Mouse (Mus musculus): ENCODE results near the gene Zfp536. TPM values are rescaled to one million over a fixed set of nuclear protein-coding genes. Genes with fewer than 3 reads are reported as not detected.

Gene Zfp536
- polyA plus RNA-seq, 1 experiment from 2014 or later: 11.4 TPM

DNA sequence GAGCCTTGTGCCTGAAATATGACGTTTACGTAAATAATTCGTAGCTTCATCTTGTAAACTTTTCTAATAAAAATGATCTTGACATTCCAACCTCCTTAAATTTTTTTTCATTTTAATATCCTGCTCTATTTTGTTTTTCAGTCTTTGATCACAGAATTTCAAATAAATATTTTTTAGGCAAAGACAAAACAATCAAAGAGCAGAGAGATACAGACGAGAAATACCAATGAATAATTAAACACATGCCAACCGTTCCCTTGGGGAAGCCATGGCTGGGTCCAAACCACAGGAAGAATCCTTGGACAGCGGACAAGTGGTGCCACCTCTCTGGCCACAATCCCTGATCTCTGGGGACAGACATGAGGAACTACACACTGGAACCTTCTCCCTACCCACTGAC lies 38.3 kb downstream of the Zfp536 start:
- H3K27ac ChIP-seq (ENCODE audit: low read length): no peak overlapping the region
- H3K27me3 ChIP-seq (ENCODE audit: control insufficient read depth, insufficient read depth, low read depth, low read length): no peaks in the 10 kb centered on the region
- H3K4me2 ChIP-seq (ENCODE audit: low read depth, low read length): no peak overlapping the region
- no peaks in the 10 kb centered on the region for H3K4me1 ChIP-seq (replicated peaks; ENCODE audit: control insufficient read depth, insufficient read depth, low read length)
- no peak overlapping the region for H3K9ac ChIP-seq (ENCODE audit: low read length)
- no peaks in the 10 kb centered on the region for H3K9me3 ChIP-seq (ENCODE audit: control insufficient read depth, low read length)
- WGBS: 62% methylated on average over 6 of the region's 6 CpGs
- no peak for ATAC-seq (ENCODE audit: low read depth)
- H3K4me3 ChIP-seq (ENCODE audit: low read length): no peak overlapping the region
- no peaks in the 10 kb centered on the region for H3K36me3 ChIP-seq (ENCODE audit: control insufficient read depth, insufficient read depth, low read length)

DNA sequence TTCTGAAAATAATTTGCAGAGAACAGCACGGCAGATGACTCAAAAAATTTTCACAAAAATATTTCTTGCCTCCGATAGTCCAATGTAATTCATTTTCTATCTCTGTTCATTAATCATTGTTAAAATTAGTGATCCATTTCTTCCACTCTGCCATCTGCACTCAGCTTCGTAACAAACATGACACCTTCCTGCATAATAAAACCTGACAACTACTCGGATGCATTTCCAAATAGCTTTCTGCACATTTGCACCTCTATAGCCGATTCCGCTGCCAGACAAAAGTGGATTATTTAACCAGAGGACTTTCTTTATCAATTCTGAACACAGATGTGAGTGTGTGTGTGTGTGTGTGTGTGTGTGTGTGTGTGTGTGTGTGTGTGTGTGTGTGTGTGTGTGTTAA lies 38.9 kb downstream of the Zfp536 start:
- no peaks in the 10 kb centered on the region for H3K36me3 ChIP-seq (ENCODE audit: control insufficient read depth, insufficient read depth, low read length)
- no peak for ATAC-seq (ENCODE audit: low read depth)
- WGBS: 79% methylated on average over 6 of the region's 6 CpGs

GRCm38 (mm10) chr7:37733996-37734395 lies 39.4 kb downstream of the Zfp536 start:
- WGBS: 92% methylated on average over 4 of the region's 4 CpGs
- no peak overlapping the region for H3K4me2 ChIP-seq (ENCODE audit: low read depth, low read length)
- no peak for ATAC-seq (ENCODE audit: low read depth)
- H3K4me1 ChIP-seq (replicated peaks; ENCODE audit: control insufficient read depth, insufficient read depth, low read length): no peaks in the 10 kb centered on the region
- no peaks in the 10 kb centered on the region for H3K36me3 ChIP-seq (ENCODE audit: control insufficient read depth, insufficient read depth, low read length)
- H3K9ac ChIP-seq (ENCODE audit: low read length): no peak overlapping the region
- no peaks in the 10 kb centered on the region; the same call in 1 of the 2 replicates for H3K27me3 ChIP-seq (ENCODE audit: control insufficient read depth, insufficient read depth, low read depth, low read length)
- H3K4me3 ChIP-seq (ENCODE audit: low read length): no peak overlapping the region
- no peak overlapping the region for H3K27ac ChIP-seq (ENCODE audit: low read length)
- no peaks in the 10 kb centered on the region for H3K9me3 ChIP-seq (ENCODE audit: control insufficient read depth, low read length)

More for the DNA sequence above, 38.9 kb downstream of the Zfp536 start:
- H3K4me2 ChIP-seq (ENCODE audit: low read depth, low read length): no peak overlapping the region
- no peak overlapping the region for H3K4me3 ChIP-seq (ENCODE audit: low read length)
- H3K27me3 ChIP-seq (ENCODE audit: control insufficient read depth, insufficient read depth, low read depth, low read length): no peaks in the 10 kb centered on the region; the same call in 1 of the 2 replicates
- no peak overlapping the region for H3K9ac ChIP-seq (ENCODE audit: low read length)
- H3K4me1 ChIP-seq (replicated peaks; ENCODE audit: control insufficient read depth, insufficient read depth, low read length): no peaks in the 10 kb centered on the region
- no peak overlapping the region for H3K27ac ChIP-seq (ENCODE audit: low read length)
- H3K9me3 ChIP-seq (ENCODE audit: control insufficient read depth, low read length): no peaks in the 10 kb centered on the region

DNA sequence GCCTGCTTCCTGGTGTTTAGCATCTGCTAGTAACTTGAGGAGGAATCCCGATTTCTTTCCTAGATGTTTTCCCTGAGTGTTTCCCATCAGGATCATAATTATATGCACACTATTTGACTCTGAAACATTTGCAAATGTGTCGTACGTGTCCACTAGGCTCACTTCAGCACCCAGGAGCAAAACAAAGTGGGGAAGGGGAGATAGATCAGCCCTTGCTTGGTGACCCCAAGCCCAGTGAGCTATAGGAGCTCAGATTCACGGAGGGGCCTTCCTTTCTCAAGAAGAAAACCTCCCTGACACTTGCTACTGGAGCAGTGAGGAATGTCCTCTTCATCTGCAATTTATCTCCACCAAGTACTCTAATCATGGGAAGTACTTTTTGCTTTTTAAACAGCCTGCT lies 40.7 kb downstream of the Zfp536 start:
- Histone ChIP-seq H3K27me3 (ENCODE audit: control insufficient read depth, insufficient read depth, low read depth, low read length) (no peaks in the 10 kb centered on the region; the same call in 1 of the 2 replicates), H3K4me1 (replicated peaks; ENCODE audit: control insufficient read depth, insufficient read depth, low read length) (no peaks in the 10 kb centered on the region), H3K36me3 (ENCODE audit: control insufficient read depth, insufficient read depth, low read length) (no peaks in the 10 kb centered on the region), H3K9ac (ENCODE audit: low read length) (no peak overlapping the region), H3K9me3 (ENCODE audit: control insufficient read depth, low read length) (no peaks in the 10 kb centered on the region), H3K4me2 (ENCODE audit: low read depth, low read length) (no peak overlapping the region), H3K27ac (ENCODE audit: low read length) (no peak overlapping the region), H3K4me3 (ENCODE audit: low read length) (no peak overlapping the region)
- WGBS: 63% methylated on average over 4 of the region's 4 CpGs
- ATAC-seq (ENCODE audit: low read depth): no peak

DNA sequence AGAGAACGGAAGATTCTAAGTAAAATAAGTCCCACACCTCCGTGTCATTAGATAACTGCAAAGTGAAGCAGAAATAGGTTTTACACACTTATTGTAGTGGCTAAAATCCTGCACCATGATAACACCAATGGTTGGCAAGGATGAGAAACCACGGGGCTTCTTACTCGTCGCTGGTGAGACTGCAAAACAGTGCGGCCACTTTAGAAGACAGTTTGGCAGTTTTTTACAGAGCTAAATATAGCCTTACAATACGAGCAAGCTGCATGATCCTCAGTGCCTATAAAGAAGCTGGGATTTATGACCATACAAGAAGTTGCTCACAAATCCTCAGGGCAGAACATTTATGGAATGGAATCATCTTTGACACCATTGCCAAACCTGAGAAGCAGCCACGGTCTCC lies 45.7 kb downstream of the Zfp536 start:
- H3K4me1 ChIP-seq (replicated peaks; ENCODE audit: control insufficient read depth, insufficient read depth, low read length): no peaks in the 10 kb centered on the region
- H3K36me3 ChIP-seq (ENCODE audit: control insufficient read depth, insufficient read depth, low read length): no peaks in the 10 kb centered on the region
- H3K9ac ChIP-seq (ENCODE audit: low read length): no peak overlapping the region
- H3K9me3 ChIP-seq (ENCODE audit: control insufficient read depth, low read length): no peaks in the 10 kb centered on the region
- 72% methylated on average over 8 of the region's 8 CpGs for WGBS
- no peak overlapping the region for H3K4me2 ChIP-seq (ENCODE audit: low read depth, low read length)
- ATAC-seq (ENCODE audit: low read depth): no peak
- no peaks in the 10 kb centered on the region; the same call in 1 of the 2 replicates for H3K27me3 ChIP-seq (ENCODE audit: control insufficient read depth, insufficient read depth, low read depth, low read length)
- H3K27ac ChIP-seq (ENCODE audit: low read length): no peak overlapping the region
- H3K4me3 ChIP-seq (ENCODE audit: low read length): no peak overlapping the region

DNA sequence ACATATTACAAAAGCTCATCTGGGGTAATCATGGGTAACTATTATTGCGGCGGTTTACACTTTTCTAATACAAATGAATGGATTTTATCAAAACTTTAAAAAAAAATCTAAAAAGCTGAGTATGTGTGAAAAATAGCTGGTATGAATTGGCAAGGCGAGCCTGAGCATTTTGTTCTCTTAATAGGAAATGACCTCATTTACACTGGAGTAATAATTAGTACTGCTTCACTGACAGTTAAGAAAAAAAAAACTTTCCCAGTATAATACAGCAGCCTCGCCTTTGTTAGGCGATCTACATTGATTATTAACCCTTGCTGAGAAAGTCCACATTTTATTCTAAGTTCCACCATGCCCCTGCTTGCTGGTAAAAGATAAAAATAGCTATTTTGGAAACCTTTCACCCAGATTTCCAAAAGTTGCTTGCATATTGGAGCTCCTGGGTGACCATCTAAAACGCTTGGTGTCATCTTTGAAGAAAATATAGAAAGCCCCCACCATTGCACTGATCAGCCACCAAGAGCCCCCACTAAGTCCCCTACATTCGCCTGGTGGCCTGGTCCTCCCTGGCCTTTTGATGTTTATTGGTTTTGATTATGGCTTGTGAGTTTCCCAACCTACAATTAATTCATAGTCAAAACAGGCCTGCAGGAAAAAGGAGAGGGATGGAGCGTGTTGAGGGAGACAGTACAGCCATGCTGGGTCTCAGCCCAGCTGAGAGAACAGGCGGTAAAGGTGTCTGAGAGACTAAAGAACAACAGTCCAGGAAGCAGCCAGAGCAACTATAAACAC lies 49.2 kb downstream of the Zfp536 start:
- ATAC-seq (ENCODE audit: low read depth): no peak
- H3K4me3 ChIP-seq (ENCODE audit: low read length): no peak overlapping the region
- no peaks in the 10 kb centered on the region for H3K27me3 ChIP-seq (ENCODE audit: control insufficient read depth, insufficient read depth, low read depth, low read length)
- H3K4me2 ChIP-seq (ENCODE audit: low read depth, low read length): no peak overlapping the region
- H3K9me3 ChIP-seq (ENCODE audit: control insufficient read depth, low read length): no peaks in the 10 kb centered on the region
- no peaks in the 10 kb centered on the region for H3K36me3 ChIP-seq (ENCODE audit: control insufficient read depth, insufficient read depth, low read length)
- no peak overlapping the region for H3K9ac ChIP-seq (ENCODE audit: low read length)
- WGBS: 70% methylated on average over 9 of the region's 9 CpGs
- H3K27ac ChIP-seq (ENCODE audit: low read length): no peak overlapping the region
- no peaks in the 10 kb centered on the region for H3K4me1 ChIP-seq (replicated peaks; ENCODE audit: control insufficient read depth, insufficient read depth, low read length)

- no peak overlapping the region for H3K4me3 ChIP-seq (ENCODE audit: low read length)
- no peak overlapping the region for H3K27ac ChIP-seq (ENCODE audit: low read length)
- no peak overlapping the region for H3K4me2 ChIP-seq (ENCODE audit: low read depth, low read length)
- ATAC-seq (ENCODE audit: low read depth): no peak
- no peaks in the 10 kb centered on the region for H3K27me3 ChIP-seq (ENCODE audit: control insufficient read depth, insufficient read depth, low read depth, low read length)
- no peaks in the 10 kb centered on the region for H3K36me3 ChIP-seq (ENCODE audit: control insufficient read depth, insufficient read depth, low read length)
- WGBS: 65% methylated on average over 7 of the region's 7 CpGs
- H3K4me1 ChIP-seq (replicated peaks; ENCODE audit: control insufficient read depth, insufficient read depth, low read length): no peaks in the 10 kb centered on the region
- no peak overlapping the region for H3K9ac ChIP-seq (ENCODE audit: low read length)
- no peaks in the 10 kb centered on the region for H3K9me3 ChIP-seq (ENCODE audit: control insufficient read depth, low read length)
Observed at GRCm38 (mm10) chr7:37723191-37723592, 50.2 kb downstream of the Zfp536 start.

DNA sequence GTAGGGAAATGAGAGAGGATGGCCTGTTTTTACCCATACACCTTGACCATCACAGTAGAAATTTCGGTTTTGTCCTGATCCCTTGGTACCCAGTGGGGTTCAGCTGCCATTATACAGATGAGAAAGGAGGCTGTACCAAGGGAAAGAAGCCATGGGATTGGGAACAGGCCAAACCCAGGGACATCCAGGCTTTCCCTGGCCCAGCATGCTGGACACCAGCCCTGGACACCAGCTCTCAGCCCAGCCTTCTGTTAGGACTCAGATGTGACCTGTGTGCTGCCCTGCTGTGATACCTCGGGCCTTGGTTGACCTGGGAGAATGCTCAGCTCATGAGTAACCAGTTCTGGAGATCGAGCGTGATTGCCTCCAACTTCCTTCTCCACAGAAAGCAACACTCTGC lies 51.8 kb downstream of the Zfp536 start:
- 87% methylated on average over 4 of the region's 4 CpGs for WGBS
- Histone ChIP-seq H3K9ac (ENCODE audit: low read length) (no peak overlapping the region), H3K9me3 (ENCODE audit: control insufficient read depth, low read length) (no peaks in the 10 kb centered on the region), H3K4me1 (replicated peaks; ENCODE audit: control insufficient read depth, insufficient read depth, low read length) (no peaks in the 10 kb centered on the region), H3K27ac (ENCODE audit: low read length) (no peak overlapping the region), H3K36me3 (ENCODE audit: control insufficient read depth, insufficient read depth, low read length) (no peaks in the 10 kb centered on the region), H3K4me3 (ENCODE audit: low read length) (no peak overlapping the region), H3K4me2 (ENCODE audit: low read depth, low read length) (no peak overlapping the region), H3K27me3 (ENCODE audit: control insufficient read depth, insufficient read depth, low read depth, low read length) (no peaks in the 10 kb centered on the region)
- no peak for ATAC-seq (ENCODE audit: low read depth)

GRCm38 (mm10) chr7:37718671-37719402 lies 54.6 kb downstream of the Zfp536 start:
- no peaks in the 10 kb centered on the region for H3K9me3 ChIP-seq (ENCODE audit: control insufficient read depth, low read length)
- 0 out of 2 replicates have a peak, but pooled peaks have one; percentile 34 for ATAC-seq (ENCODE audit: low read depth)
- WGBS: 49% methylated on average over 15 of the region's 15 CpGs
- no peaks in the 10 kb centered on the region for H3K27me3 ChIP-seq (ENCODE audit: control insufficient read depth, insufficient read depth, low read depth, low read length)
- H3K4me2 ChIP-seq (ENCODE audit: low read depth, low read length): no peak overlapping the region
- H3K9ac ChIP-seq (ENCODE audit: low read length): no peak overlapping the region
- H3K4me1 ChIP-seq (replicated peaks; ENCODE audit: control insufficient read depth, insufficient read depth, low read length): no peaks in the 10 kb centered on the region
- no peak overlapping the region for H3K4me3 ChIP-seq (ENCODE audit: low read length)
- H3K27ac ChIP-seq (ENCODE audit: low read length): no peak overlapping the region
- no peaks in the 10 kb centered on the region for H3K36me3 ChIP-seq (ENCODE audit: control insufficient read depth, insufficient read depth, low read length)

All from lung, embryonic 16.5 days (tissue).